Mouse (Mus musculus) forebrain, postnatal 0 days (tissue): ENCODE data around the gene Fgfr3. TPM values are rescaled to one million over a fixed set of nuclear protein-coding genes. Genes with fewer than 3 reads are reported as not detected.

Source experiments
- ATAC-seq: fragments of 200-750 bp; cut with Nextera tagmentation; 2 replicates; pipeline ENCODE4 v1.8.0; 2017; ENCODE audit warnings: mild to moderate bottlenecking, moderate library complexity
- DNase-seq: peaks from one replicate; pipeline ENCODE4 v3.0.0-alpha.2; 2015
- H3K27ac ChIP-seq: fragments of 300-500 bp; sonication (generic); 2 replicates; pipeline ENCODE4 v1.5.1; 2014; ENCODE audit warnings: low read depth, mild to moderate bottlenecking, antibody characterized with exemption, low read length, moderate library complexity, mixed read lengths
- H3K27me3 ChIP-seq: fragments of 300-500 bp; sonication (generic); 2 replicates; pipeline ENCODE4 v1.6.1; 2014; ENCODE audit warnings: mild to moderate bottlenecking, low read length, mixed read lengths; ENCODE audit not compliant: insufficient read depth
- H3K36me3 ChIP-seq: fragments of 300-500 bp; sonication (generic); 2 replicates; pipeline ENCODE4 v1.6.1; 2014; ENCODE audit warnings: mild to moderate bottlenecking, moderate library complexity; ENCODE audit not compliant: insufficient read depth
- H3K4me1 ChIP-seq: fragments of 300-500 bp; sonication (generic); 2 replicates; pipeline ENCODE4 v1.6.1; 2014; ENCODE audit warnings: antibody characterized with exemption; ENCODE audit not compliant: insufficient read depth
- H3K4me2 ChIP-seq: fragments of 300-500 bp; sonication (generic); 2 replicates; pipeline ENCODE4 v1.6.1; 2014; ENCODE audit warnings: low read depth, mild to moderate bottlenecking, moderate library complexity
- H3K4me3 ChIP-seq: fragments of 300-500 bp; sonication (generic); 2 replicates; pipeline ENCODE4 v1.5.1; 2014; ENCODE audit warnings: low read depth, low read length, mixed read lengths
- H3K9ac ChIP-seq: fragments of 300-500 bp; sonication (generic); 2 replicates; pipeline ENCODE4 v1.6.1; 2014; ENCODE audit warnings: mild to moderate bottlenecking
- H3K9me3 ChIP-seq: fragments of 300-500 bp; sonication (generic); 2 replicates; pipeline ENCODE4 v1.6.1; 2016; ENCODE audit warnings: low read length
- CTCF ChIP-seq: sonication (generic); IDR thresholded peaks from 2 replicates; pipeline ENCODE4 v1.5.1; 2016; ENCODE audit warnings: antibody characterized with exemption, control low read depth, low read depth
- WGBS: fragments of 180-500 bp; shearing (Covaris S2); extraction: QIAGEN DNeasy Blood & Tissue Kit; methylation state at CpG from one replicate; pipeline ENCODE4 v1.1.7; 2014; 5-methylcytosine and 5-hydroxymethylcytosine counted together
- polyA plus RNA-seq: library from polyadenylated mRNA; unstranded; fragments of >200 nt; fragmentation: Nextera tagmentation; extraction: Ambion mirVana; gene quantifications from 2 replicates; pipeline ENCODE4 v1.2.1, GENCODE M21; 2015
- total RNA-seq: library from RNA; depleted of rRNA; stranded (reverse); fragments of >200 nt; gene quantifications from 2 replicates; pipeline ENCODE4 v1.2.3, GENCODE M21; 2014

Fgfr3 gene
- total and polyA plus RNA-seq, 2 experiments from 2014 or later = 22.2 to 56.6 TPM

DNA sequence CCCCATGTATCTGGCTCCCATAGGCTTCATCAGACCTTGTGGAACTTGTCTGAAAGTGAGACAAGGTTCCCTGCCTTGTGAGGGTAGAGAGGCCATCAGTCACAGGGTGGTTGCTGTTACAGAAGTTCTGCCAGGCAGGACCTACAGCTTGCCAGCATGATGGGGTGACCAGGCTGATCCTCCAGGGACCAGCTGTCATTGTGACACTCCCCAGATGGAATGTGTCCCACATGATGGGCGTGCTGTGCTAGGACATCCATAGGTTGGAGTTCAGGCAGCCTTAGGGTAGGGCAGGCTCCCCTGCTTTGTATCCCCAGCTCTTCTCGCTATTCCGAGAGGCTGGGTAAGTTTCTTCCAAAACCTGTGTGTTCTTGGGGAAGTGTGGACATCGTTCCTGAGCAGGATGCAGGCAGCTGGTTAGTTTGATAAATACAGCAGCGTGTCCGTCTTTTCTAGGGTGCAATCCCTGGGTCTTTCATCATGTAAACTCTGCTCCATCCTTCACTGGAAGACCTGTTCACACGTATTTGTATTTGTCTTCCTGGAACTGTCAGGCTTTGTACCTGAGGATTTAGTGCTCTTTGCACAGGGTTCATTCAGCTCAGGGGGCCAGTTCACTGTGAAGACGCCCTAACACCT is 503 bp upstream of the Fgfr3 start:
- Histone ChIP-seq H3K4me2 (peak overlapping the region; percentile 98), H3K4me1 (no peaks in the 10 kb centered on the region; the same call in 1 of the 2 replicates), H3K9me3 (no peaks in the 10 kb centered on the region), H3K9ac (no peak overlapping the region), H3K4me3 (peak overlapping the region; percentile 62), H3K27ac (no peak overlapping the region), H3K27me3 (no peaks in the 10 kb centered on the region), H3K36me3 (no peaks in the 10 kb centered on the region)
- ATAC-seq (no peak), DNase-seq (no peak)
- WGBS = 17% methylated on average over 8 of the region's 8 CpGs
- TF ChIP-seq CTCF = no peak

DNA sequence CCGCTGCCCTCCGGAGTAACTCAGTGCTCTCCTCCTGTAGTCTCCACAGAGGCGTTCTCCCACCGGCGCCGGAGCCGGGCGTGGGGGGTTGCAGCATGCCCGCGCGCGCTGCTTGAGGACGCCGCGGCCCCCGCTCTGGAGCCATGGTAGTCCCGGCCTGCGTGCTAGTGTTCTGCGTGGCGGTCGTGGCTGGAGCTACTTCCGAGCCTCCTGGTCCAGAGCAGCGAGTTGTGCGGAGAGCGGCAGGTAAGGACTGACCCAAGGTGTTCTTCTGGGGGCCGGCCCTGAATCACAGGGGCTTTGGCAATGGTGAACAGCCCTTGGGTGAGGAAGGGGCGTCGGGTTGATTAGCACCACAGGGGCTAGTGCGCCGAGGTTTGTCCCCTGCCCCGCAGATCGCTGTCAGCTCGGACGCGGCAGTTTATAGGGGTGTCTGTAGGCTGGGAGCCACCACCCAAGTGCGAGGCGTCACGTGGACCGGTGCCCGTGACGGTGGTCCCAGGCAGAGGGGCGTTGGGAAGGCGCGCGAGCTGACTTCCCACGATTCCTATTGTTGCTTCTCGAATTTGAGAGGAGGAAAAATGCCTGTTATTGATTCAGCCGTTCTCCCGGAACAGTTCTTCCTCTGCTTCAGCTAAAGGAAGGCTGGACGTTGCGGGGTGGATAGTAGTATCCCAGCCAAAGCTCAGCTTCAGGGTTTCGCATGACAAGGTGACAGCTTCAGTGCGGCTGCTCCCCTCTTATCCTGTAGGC is 968 bp downstream of the Fgfr3 start:
- no peaks in the 10 kb centered on the region for H3K36me3 ChIP-seq
- no peaks in the 10 kb centered on the region for H3K27me3 ChIP-seq
- peak overlapping the region; percentile 65 for H3K9ac ChIP-seq
- ATAC-seq (peak; percentile 25), DNase-seq (peak; percentile 48)
- H3K4me2 ChIP-seq = peak overlapping the region; percentile 98
- 1% methylated on average over 53 of the region's 53 CpGs for WGBS
- peak overlapping the region; percentile 40; the same call in 1 of the 2 replicates for H3K27ac ChIP-seq
- peak overlapping the region; percentile 62 for H3K4me3 ChIP-seq
- H3K9me3 ChIP-seq = no peaks in the 10 kb centered on the region
- no peaks in the 10 kb centered on the region; the same call in 1 of the 2 replicates for H3K4me1 ChIP-seq
- TF ChIP-seq CTCF = peak; percentile 35; the same call in 1 of the 2 replicates

DNA sequence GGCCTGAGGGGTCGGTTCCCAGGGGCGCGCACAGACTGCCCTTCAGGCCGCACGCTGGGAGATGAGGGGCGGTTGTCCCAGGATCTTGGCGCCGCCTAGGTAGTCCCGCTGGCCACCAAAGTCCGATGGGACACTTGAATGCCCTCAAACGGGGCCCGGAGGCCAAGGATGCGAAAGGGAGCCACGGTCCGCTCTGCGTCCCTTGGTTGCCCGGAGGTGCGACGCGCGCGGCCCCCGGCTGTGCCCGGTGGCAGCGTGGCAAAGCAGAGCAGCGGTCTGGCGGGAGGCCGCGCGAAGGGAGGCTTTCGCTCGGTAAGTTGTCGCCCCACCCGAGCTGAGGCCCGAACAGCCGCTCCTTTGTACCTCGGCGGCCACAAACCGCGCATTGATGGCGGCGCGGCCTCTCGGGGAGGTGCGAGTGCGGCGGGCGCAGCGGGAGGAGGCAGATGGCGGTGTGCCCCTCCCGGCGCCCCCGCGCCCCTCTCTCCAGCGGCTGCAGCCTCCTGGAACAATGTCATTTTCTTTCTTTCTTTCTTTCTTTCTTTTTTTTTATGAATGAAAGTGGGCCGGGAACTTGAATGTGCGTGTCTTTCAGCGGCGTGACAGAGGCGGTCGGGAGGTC is 1.7 kb downstream of the Fgfr3 start:
- H3K27me3 ChIP-seq = no peaks in the 10 kb centered on the region
- H3K4me3 ChIP-seq = peak overlapping the region; percentile 62
- peak overlapping the region; percentile 65 for H3K9ac ChIP-seq
- peak overlapping the region; percentile 98 for H3K4me2 ChIP-seq
- H3K27ac ChIP-seq = peak overlapping the region; percentile 40; the same call in 1 of the 2 replicates
- WGBS = under 1% methylated on average over 61 of the region's 61 CpGs
- no peaks in the 10 kb centered on the region for H3K9me3 ChIP-seq
- no peaks in the 10 kb centered on the region; the same call in 1 of the 2 replicates for H3K4me1 ChIP-seq
- DNase-seq = peak; percentile 30
- H3K36me3 ChIP-seq = no peaks in the 10 kb centered on the region
- TF ChIP-seq CTCF = peak; percentile 1; the same call in 1 of the 2 replicates
- peak; percentile 26; the same call in 1 of the 2 replicates for ATAC-seq

DNA sequence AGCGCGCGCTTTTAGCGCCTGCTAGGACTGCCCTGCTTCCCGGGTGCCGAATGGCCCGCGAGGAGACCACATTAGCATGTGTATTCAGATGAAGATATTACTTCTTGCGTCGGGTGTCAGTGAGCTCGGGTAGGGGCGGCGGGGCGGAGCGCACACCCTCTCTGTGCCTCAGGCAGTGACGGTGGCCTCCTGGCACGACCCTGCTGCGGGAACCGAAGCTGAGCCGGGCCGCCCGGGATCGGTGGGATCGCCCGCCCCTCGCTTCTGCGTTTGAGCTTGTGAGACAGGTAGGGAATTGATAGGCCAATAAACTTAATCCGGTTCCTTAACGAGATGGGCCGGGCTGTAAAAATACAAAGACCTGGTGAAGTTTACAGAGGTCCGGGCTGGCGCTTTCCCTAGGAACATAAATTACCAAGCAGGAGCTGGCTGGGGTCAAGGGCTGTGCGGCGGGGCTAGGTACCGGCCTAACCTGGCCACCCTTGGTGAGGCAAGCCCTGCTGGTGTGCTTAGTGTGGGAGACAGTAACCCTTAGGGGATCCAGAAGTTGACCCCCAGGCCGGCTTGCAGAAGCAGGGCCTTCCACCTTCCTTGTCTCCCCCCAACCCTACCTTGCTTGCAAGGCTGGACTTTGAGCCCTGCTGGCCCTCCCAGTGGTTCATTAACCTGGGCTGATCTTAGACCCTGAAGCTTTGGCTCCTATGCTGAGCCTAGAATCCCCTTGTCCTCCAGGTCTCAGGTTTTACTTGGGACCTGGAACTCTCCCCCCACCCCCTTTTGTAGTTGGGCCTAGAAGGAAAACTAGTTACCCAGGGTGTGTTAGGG is 2.4 kb downstream of the Fgfr3 start:
- no peak for TF ChIP-seq CTCF
- Histone ChIP-seq H3K27me3 (no peaks in the 10 kb centered on the region), H3K9me3 (no peaks in the 10 kb centered on the region), H3K9ac (peak overlapping the region; percentile 65), H3K4me1 (no peaks in the 10 kb centered on the region; the same call in 1 of the 2 replicates), H3K36me3 (no peaks in the 10 kb centered on the region), H3K27ac (0 out of 2 replicates have a peak overlapping the region, but pooled peaks have one; percentile 40), H3K4me2 (peak overlapping the region; percentile 98), H3K4me3 (peak overlapping the region; percentile 62)
- 4% methylated on average over 36 of the region's 36 CpGs for WGBS
- DNase-seq (peak; percentile 35), ATAC-seq (0 out of 2 replicates have a peak, but pooled peaks have one; percentile 14)

DNA sequence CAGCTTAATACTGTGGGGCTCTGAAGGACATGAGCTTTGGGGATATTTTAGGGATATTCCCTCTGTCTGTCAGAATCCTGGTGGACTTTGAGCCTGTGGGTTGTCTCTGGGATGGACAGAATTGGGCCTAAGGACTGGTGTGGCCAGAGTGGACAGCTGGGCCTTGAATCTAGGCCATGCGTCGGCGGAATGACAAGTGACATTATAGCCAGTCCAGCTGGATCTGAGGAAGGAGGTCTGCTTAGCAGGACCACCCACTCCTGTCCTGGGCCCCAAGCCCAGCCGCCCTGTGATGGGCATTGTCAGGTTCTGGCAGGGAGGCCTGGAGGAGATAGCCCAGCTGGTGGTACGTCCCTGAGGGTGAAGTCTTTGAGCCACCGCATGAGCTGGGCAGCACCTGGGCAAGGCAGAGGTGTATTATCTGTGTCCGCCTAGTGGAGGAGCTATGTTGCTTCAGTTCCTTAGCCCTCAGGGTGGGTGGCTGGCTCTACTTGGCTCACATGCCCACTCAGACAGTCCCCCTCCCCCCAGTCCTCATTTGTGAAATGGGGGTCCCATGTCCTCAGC is 4.7 kb downstream of the Fgfr3 start:
- Histone ChIP-seq H3K4me2 (0 out of 2 replicates have a peak overlapping the region, but pooled peaks have one; percentile 5), H3K9me3 (no peaks in the 10 kb centered on the region), H3K4me1 (no peaks in the 10 kb centered on the region; the same call in 1 of the 2 replicates), H3K36me3 (no peaks in the 10 kb centered on the region), H3K4me3 (no peak overlapping the region), H3K9ac (no peak overlapping the region), H3K27ac (no peak overlapping the region), H3K27me3 (no peaks in the 10 kb centered on the region)
- TF ChIP-seq CTCF = no peak
- WGBS = 50% methylated on average over 7 of the region's 7 CpGs
- ATAC-seq (0 out of 2 replicates have a peak, but pooled peaks have one; percentile 3), DNase-seq (no peak)

DNA sequence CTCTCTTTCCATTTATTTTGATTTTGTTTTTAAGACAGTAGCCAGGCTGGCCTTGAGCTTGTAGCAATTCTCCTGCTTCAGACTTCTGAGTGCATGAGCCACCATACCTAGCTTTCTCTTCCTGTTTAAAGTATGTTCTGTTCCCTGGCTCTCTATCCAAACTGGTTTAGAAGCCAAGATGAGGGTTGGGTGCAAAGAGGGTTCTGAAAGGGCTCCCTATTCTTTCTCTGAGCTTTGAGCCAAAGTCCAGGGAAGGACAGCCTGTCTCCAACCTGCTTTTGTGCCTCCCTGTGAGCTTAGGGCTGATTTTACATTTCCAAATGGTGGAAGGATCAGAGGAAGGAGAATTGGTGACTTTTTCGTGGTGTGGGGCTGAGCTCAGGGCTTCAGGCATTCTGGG is 5.4 kb downstream of the Fgfr3 start:
- no peak for TF ChIP-seq CTCF
- Histone ChIP-seq H3K27me3 (no peaks in the 10 kb centered on the region), H3K4me3 (no peak overlapping the region), H3K4me1 (no peaks in the 10 kb centered on the region; the same call in 1 of the 2 replicates), H3K36me3 (0 out of 2 replicates have a peak, but pooled peaks cover 7% of the 10 kb centered on the region), H3K27ac (no peak overlapping the region), H3K4me2 (no peak overlapping the region), H3K9ac (no peak overlapping the region), H3K9me3 (no peaks in the 10 kb centered on the region)
- DNase-seq = no peak
- 68% methylated on average over 1 of the region's 1 CpGs for WGBS
- ATAC-seq = no peak
